Mouse (Mus musculus) T-helper 1 cell (primary cell): Measurements from ENCODE around the gene Retreg3.

Experiments used
- in situ Hi-C: fragments of 300-600 bp; cut with MboI, MseI; formaldehyde crosslinking; loops from one replicate; pipeline ENCODE4 v1.15.1; 2025; ENCODE audit warnings: high pct_unique_total_duplicates

The Retreg3 gene

GRCm38 (mm10) chr11:101081659-101082058, 38.0 kb downstream of the Retreg3 start:
- in situ Hi-C loops, result loop anchor here (5.0 kb wide), 1 partner anchor 91 kb away; the partner anchor contains the start of genes Cntnap1 and Plekhh3

DNA sequence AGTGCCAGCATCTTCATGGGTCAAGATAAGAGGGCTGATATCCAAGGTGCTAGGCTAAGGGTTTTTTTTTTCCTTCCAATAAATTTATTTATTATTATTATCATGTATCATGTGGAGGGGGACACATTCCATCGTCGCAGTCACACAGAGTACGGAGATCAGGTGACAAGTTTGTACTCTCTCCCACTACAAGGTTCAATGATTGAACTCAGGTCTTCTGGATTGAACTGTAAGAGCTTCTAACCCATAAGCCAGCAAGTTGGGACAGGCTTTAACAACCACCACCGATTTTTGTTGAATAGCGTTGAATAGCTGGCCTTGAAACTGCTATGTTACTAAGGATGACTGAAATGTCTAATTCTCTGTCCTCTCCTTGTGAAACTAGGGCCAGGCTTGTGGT, 39.3 kb downstream of the Retreg3 start:
- in situ Hi-C loops, result loop anchor here (5.0 kb wide), 1 partner anchor 92 kb away; the partner anchor contains the start of genes Cntnap1 and Plekhh3

GRCm38 (mm10) chr11:101079746-101080145, 39.9 kb downstream of the Retreg3 start:
- in situ Hi-C loops, result loop anchor here (5.0 kb wide), 1 partner anchor 93 kb away; the partner anchor contains the start of genes Cntnap1 and Plekhh3

DNA sequence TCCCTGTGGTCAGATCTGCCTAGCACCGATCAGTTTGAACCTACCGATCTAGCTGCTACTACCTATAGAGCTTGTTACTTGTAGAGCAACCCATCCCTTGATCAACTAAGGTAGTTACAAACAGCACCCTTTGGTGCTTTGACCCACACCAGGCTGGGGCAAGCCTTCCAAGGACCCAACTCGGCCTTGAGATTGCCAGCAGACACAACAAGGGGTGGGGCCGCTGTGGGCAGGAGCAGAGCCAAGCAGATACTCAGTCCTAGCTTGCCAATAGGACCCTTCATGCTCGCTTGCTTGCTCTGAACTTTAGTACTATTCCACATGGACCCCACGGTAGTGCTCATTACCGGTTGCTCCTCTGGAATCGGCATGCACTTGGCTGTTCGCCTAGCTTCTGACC, 41.6 kb downstream of the Retreg3 start, which contains the start of gene Hsd17b1:
TSS of gene Hsd17b1 (plus strand) at position 291 of the 400 bp plus-strand sequence.
- in situ Hi-C loops, result no loop called here

GRCm38 (mm10) chr11:101071810-101072428, 47.8 kb downstream of the Retreg3 start:
- in situ Hi-C loops, result no loop called here

GRCm38 (mm10) chr11:101070987-101071386, 48.7 kb downstream of the Retreg3 start:
- in situ Hi-C loops, result no loop called here

GRCm38 (mm10) chr11:101070189-101070527, 49.5 kb downstream of the Retreg3 start:
- in situ Hi-C loops, result no loop called here

GRCm38 (mm10) chr11:101069391-101070188, 50.1 kb downstream of the Retreg3 start, which contains the start of gene Naglu:
Gene Naglu (plus strand): TSS chr11:101070012.
- in situ Hi-C loops, result no loop called here

DNA sequence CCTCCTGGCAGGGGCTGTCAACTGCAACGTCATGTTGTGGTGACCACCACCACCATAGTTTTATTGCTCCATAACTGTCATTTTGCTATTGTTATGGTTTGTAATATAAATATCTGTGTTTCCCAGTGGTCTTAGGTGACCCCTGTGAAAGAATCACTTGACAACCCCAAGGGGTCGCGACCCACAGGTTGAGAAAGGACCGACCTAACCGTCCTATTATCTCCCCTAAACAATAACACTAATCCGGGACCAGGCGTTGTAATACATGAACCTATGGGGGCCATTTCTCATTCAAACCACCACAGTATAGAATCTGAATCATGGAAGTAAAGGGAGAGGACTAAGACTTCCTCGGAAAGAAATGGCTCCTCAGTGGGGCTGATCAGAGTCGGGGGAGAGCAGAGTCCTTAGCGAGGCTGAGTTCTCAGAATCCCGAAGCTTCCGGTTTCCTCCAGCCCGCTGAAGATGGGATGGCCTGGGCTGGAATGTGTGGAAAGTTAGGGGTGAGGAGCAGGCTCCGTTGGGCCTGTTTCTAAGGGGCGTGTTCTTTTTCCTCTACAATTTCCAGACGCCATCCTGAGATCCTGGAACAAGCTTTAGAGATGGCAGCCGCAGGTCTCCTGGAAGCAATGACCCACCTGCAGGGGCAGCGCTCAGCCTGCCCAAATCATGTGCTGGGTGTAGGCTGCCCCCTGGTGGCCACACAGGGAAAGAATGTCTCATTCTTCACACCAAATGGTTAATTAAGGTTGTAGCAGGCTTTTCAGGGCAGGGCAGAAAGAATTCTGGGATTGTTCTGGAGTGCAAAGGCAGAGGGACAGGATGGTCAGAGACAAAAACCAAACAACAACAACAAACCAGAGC, 52.9 kb downstream of the Retreg3 start:
- in situ Hi-C loops, result no loop called here

DNA sequence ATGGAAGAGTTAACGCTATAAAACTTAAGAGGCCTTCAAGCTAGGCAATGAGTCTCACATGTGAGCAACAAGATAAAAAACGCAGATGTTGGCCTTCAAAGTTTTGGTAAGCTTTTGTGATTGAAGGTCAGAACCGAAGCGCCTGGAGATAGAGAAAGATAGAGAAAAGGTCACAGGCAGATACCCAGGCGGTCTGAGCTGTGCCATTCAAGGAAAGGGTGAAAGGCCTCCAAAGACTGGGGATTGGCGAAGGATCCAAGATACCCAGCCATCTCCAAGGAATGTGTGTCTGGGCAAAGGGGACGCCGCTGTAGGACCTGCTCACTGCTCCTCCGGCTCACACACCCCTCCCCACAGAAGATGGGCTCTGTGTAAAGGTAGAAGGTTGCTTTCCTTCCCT, 54.7 kb downstream of the Retreg3 start:
- in situ Hi-C loops, result no loop called here

GRCm38 (mm10) chr11:101064462-101064861, 55.2 kb downstream of the Retreg3 start:
- in situ Hi-C loops, result no loop called here

GRCm38 (mm10) chr11:101063676-101064327, 55.9 kb downstream of the Retreg3 start:
- in situ Hi-C loops, result no loop called here

GRCm38 (mm10) chr11:101062971-101063675, 56.6 kb downstream of the Retreg3 start:
- in situ Hi-C loops, result no loop called here

- in situ Hi-C loops, result no loop called here
These were observed 57.4 kb downstream of the Retreg3 start for GRCm38 (mm10) chr11:101062165-101062884.

DNA sequence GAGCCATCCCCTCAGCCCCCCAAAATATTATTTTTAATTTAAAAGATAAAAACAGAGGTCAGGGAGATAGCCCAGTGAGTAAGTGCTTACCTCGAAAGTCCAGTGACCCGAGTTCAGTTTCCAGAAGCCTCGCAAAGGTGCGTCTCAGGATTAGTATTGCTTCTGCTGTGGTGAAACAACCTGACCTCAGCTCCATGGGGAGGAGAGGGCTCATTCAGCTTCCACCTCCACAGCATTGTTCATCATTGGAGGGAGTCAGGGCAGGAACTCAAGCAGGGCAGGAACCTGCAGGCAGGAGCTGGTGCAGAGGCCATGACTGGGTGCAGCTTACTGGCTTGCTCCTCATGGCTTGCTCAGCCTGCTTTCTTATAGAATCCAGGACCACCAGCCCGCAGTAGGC, 58.6 kb downstream of the Retreg3 start:
- in situ Hi-C loops, result no loop called here

- in situ Hi-C loops, result no loop called here
These were observed 59.6 kb downstream of the Retreg3 start for GRCm38 (mm10) chr11:101060126-101060525.

GRCm38 (mm10) chr11:101059473-101059872, 60.2 kb downstream of the Retreg3 start:
- in situ Hi-C loops, result loop anchor here (5.0 kb wide), 1 partner anchor 77 kb away; no protein-coding TSS in a partner anchor

DNA sequence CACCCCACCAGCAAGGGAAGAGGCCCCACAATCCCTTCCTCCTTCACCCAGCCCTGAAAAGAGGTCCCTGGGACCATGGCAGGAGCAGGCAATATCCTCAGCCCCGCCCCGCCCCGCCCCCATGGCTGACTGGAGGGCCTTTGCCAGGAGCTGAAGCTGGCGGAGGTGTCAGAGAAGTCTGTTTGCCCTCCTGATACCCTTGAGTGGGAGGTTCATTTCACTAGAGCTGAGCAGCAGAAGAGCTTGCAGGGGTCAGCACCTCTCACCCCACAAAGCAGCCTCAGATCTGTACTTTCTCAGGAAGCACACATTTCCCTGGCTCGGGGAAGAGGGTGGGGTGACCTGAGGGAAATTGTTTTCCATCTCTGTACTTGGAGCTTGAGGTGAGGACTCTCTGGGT, 61.0 kb downstream of the Retreg3 start:
- in situ Hi-C loops, result loop anchor here (5.0 kb wide), 1 partner anchor 76 kb away; no protein-coding TSS in a partner anchor

- in situ Hi-C loops, result loop anchor here (5.0 kb wide), 1 partner anchor 76 kb away; no protein-coding TSS in a partner anchor
These were observed 61.8 kb downstream of the Retreg3 start for GRCm38 (mm10) chr11:101057860-101058259.

GRCm38 (mm10) chr11:101056885-101057284, 62.8 kb downstream of the Retreg3 start:
- in situ Hi-C loops, result loop anchor here (5.0 kb wide), 1 partner anchor 75 kb away; no protein-coding TSS in a partner anchor
